Mouse (Mus musculus) fibroblast of lung, adult 2 months (primary cell): ENCODE data around the gene Samsn1.

ENCODE experiments used
- DNase-seq: peaks from one replicate; pipeline ENCODE4 v3.0.0-alpha.2; 2011; ENCODE audit warnings: low read depth

Gene Samsn1

GRCm38 (mm10) chr16:76022181-76022580 is at the start of gene Samsn1:
Gene Samsn1, minus strand, starts transcription at chr16:76022281.
- DNase-seq = no peak

GRCm38 (mm10) chr16:76066082-76066635 is 44.1 kb upstream of the Samsn1 start:
- no peak for DNase-seq

- no peak for DNase-seq
These were observed 32.9 kb upstream of the Samsn1 start for GRCm38 (mm10) chr16:76054976-76055375.

GRCm38 (mm10) chr16:76054079-76054478 is 32.0 kb upstream of the Samsn1 start:
- no peak for DNase-seq

GRCm38 (mm10) chr16:76053537-76053936 is 31.5 kb upstream of the Samsn1 start:
- no peak for DNase-seq

GRCm38 (mm10) chr16:76047066-76047465 is 25.0 kb upstream of the Samsn1 start:
- no peak for DNase-seq

GRCm38 (mm10) chr16:76040319-76040945 is 18.4 kb upstream of the Samsn1 start:
- no peak for DNase-seq

- DNase-seq = no peak
These were observed 2.9 kb downstream of the Samsn1 start for GRCm38 (mm10) chr16:76019164-76019563.

GRCm38 (mm10) chr16:76003812-76004389 is 18.2 kb downstream of the Samsn1 start:
- DNase-seq = no peak

- no peak for DNase-seq
These were observed 19.1 kb downstream of the Samsn1 start for GRCm38 (mm10) chr16:76002870-76003572.

- no peak for DNase-seq
These were observed 19.8 kb downstream of the Samsn1 start for GRCm38 (mm10) chr16:76002287-76002686.

GRCm38 (mm10) chr16:76001788-76002187 is 20.3 kb downstream of the Samsn1 start:
- no peak for DNase-seq

GRCm38 (mm10) chr16:76000127-76000526 is 22.0 kb downstream of the Samsn1 start:
- no peak for DNase-seq

GRCm38 (mm10) chr16:75990173-75990572 is 31.9 kb downstream of the Samsn1 start:
- DNase-seq = no peak

GRCm38 (mm10) chr16:75983831-75984230 is 38.2 kb downstream of the Samsn1 start:
- DNase-seq = no peak

- no peak for DNase-seq
These were observed 42.7 kb downstream of the Samsn1 start for GRCm38 (mm10) chr16:75979381-75979780.

GRCm38 (mm10) chr16:75977798-75978197 is 44.3 kb downstream of the Samsn1 start:
- DNase-seq = no peak

- DNase-seq = no peak
These were observed 46.3 kb downstream of the Samsn1 start for GRCm38 (mm10) chr16:75975682-75976332.

- no peak for DNase-seq
These were observed 51.6 kb downstream of the Samsn1 start for GRCm38 (mm10) chr16:75970266-75970998.

GRCm38 (mm10) chr16:75962021-75962420 is 60.1 kb downstream of the Samsn1 start:
- no peak for DNase-seq

GRCm38 (mm10) chr16:75961487-75961886 is 60.6 kb downstream of the Samsn1 start:
- no peak for DNase-seq

GRCm38 (mm10) chr16:75961036-75961435 is 61.0 kb downstream of the Samsn1 start:
- DNase-seq = no peak
